Mouse (Mus musculus) yolk sac, embryonic 10.5 days (tissue): Measurements from ENCODE around the gene Dnal4.
"Not testable (repeated sequence)": the region's sequence is repeated elsewhere in the genome, so short reads cannot be mapped to it uniquely, and the experiment has no call there.

Experiments used
- DNase-seq: peaks from one replicate; pipeline ENCODE4 v3.0.0-alpha.2; 2017; ENCODE audit warnings: low spot score

Gene Dnal4

DNA sequence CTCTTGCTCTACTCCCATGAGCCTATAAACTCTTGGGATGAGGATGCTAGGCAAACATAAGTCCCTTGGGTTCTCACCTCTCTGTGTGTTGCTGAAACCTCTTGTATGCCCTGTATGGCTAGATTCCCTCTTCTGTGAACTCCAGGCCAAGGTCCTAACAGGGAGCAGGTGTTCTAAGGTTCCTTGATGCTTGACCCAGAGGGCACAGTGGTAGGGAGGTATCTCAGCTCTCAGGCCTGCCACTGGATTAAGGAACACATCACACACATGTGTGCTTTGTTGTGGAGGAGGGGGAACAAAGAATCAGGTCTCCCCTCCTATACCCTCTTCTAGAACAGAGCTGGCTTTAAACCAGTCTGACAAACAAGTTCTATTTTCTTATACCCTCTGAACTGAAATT lies at the start of gene Dnal4:
TSS of gene Dnal4 (minus strand) at position 101 of the 400 bp plus-strand sequence.
- no peak for DNase-seq

GRCm38 (mm10) chr15:79827061-79827777 lies 49.6 kb upstream of the Dnal4 start:
- DNase-seq: no peak

DNA sequence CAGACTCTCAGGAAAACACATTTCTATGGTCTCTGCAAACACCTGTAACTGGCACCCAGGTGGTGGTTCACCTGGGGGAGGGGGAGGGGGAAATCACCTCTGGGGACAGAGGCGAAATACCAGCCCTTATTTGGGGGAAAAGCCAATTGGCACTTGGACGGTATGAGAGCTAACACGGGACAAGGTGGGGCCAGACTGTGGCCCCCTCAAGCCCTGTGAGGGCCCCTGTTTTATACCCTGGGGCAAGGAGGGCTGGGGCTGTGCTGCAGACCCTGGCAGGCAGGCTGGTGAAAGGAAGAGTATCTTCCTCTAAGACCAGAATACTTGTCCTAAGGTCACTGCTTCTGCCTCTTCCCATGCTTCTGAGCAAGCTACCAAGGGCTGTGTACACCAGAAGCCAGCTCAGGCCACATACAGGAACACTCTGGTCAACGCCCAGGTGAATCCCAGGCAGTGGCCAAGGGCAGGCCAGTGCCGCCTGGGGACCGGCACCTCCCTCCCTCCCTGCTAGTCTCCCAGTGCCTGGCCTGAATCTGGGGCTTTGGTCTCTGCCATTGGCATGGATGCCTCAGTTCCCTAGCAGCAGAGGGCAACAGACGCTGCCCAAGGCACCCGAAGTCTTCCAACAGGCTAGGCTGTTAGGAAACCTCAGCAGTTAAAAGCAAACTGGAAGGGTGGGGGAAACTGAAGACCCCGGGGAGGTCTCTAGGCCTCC lies 48.7 kb upstream of the Dnal4 start:
- DNase-seq: no peak

GRCm38 (mm10) chr15:79825146-79825825 lies 47.6 kb upstream of the Dnal4 start:
- no peak for DNase-seq

DNA sequence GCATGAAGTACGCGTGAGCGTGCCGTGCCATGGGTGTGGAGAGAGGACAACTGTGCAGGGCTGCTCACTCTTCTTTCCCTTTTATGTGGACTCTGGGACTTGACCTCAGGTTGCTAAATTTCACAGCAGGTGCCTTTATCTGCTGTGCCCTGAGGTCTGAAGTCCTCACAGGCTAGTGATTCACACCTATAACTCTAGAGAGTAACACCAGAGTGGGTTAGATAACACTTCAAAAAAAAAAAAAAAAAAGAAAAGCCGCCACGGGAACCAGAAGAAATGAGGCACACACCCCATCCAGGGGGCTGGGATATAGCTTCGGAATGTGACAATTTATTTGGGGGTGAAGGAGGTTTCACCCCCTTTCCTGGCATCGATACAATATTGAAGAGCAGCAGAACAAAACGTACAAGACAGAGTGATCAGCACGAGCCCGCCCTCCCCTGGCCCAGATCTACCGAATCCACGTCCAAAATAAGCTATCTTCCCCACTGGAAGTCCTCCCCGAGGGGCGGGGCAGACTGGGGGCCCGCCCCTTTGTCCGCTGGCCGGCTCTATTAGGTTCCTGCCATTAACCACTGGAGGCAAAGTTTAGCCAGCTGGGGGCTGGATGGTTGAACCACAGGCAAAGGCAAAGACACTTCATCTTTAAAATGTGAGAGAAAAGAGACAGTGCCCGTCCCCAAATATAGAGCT lies 46.1 kb upstream of the Dnal4 start:
- no peak for DNase-seq

DNA sequence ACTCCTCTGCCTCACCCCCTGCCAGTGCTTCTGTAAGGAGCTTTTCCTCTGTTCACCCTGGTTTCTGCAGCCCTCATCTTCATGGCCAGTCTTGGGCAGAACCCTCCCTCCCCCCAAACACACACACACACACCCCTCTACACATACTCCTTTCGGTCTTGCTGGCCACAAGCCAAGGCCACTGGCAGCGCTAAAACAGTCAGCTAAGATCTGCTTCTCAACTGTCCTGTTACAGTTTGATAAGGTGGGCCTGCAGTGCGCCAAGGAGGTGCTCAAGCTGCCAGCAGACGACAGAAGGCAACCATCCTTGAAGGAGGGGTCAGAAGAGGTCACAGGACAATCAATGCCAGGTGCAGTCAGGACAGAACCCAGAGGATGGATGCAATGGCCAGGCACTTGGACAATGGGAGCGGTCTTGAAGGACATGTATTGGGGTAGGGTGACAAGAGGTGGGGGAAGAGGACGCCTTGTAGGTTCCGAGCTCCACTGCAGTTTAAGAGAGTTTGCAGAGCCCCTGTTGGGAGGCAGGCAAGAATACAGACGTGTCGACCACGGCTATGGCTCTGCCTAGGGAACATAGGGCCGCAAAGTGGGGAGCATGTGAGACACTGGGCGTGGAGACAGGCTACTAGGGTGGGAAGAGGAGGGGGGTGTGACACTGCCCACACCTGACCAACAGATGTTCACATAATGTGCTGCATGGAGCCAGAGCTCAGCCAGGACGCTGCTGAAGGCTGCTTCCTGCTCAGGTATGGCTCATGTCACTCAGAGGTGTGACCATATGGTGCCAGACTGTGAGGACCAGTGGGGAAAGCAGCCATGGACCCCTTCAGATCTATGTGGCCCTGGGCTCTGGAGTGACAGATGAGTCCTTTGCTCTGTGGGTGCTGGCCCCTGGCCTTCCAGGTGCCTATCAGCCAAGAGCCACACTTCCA lies 44.9 kb upstream of the Dnal4 start:
- DNase-seq: no peak

- DNase-seq: no peak
These were observed 40.7 kb upstream of the Dnal4 start for GRCm38 (mm10) chr15:79818325-79818724.

DNA sequence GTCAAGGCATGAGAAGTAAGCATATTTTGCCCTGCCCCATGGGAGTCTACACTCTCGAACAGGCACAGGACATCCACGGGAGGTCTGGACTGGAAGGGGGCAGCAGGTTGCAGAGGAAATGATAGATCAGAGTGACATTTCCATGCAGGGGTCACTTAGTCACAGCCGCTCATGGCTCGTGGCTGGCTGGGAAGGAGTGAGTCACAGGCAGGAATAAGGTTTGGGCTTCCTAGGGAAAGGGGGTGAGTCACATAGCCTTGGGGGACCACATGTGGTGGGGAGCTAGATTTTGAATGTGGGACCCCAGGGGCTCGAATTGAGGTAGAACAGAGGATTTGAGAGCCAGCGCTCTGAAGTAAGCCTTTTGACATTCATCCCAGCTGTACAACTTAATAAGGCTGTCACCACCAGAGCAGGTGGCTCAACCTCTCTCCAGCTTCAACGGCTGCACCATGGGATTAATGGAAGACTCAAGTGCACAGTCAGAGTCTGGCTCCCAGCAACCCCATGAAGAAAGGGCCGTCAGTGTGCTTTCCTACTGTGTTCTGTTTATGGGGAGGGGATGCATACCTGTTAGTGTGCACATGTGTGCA lies 36.1 kb upstream of the Dnal4 start:
- no peak for DNase-seq

DNA sequence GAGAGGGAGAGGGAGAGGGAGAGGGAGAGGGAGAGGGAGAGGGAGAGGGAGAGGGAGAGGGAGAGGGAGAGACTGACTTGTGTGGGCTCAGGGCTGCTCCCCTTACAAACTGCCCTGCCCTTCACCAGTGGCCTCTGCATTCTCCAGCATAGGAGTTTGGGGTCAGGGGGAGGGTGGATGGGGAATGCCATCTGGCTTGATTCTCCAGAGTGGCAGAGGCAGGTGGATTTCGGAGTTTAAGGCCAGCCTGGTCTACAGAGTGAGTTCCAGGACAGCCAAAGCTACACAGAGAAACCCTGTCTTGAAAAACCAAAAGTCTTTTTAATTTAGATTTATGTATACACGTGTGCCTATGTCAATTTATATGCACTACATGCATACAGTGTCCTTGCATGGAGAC lies 35.2 kb upstream of the Dnal4 start:
- DNase-seq: not testable (repeated sequence)

GRCm38 (mm10) chr15:79810997-79811396 lies 33.3 kb upstream of the Dnal4 start:
- DNase-seq: no peak

- DNase-seq: no peak
These were observed 32.4 kb upstream of the Dnal4 start for GRCm38 (mm10) chr15:79810061-79810460.

DNA sequence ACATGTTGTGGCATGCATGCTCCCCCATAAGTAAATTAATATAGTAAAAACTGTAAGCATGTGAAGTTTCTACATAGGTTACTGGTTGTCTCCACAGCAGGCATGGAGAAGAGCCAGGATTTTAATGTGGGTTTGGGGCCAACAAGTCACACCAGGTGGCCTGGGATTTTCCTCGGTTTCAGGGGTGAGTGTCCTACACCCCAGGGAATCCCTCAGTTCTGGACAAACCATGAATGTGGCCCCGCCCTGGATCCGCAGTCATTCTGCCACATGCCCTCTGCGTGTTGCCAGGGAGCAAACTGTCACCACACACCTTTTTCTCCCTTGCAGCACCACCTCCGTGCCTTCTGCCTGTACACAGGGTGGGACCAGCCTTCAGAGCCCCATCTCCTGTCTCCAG lies 31.0 kb upstream of the Dnal4 start:
- DNase-seq: no peak

DNA sequence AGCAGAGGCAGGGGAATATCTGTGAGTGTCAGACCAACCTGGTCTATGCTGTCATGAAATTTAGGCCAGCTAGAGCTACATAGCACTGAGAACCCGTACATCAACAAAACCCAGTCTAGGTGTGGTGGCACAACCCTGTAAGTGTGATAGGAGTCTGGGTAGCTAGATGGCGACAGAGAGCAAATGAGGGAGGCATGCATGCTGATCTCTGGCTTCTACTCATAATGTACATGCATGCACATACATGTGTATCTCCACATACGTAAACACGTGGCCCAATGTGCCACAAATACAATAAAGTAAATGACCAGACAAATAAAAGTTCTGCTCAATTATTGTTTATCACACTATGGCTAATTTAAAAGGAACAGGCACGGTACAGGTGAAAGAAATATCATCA lies 30.5 kb upstream of the Dnal4 start:
- DNase-seq: no peak

- no peak for DNase-seq
These were observed 29.4 kb upstream of the Dnal4 start for GRCm38 (mm10) chr15:79807050-79807449.

DNA sequence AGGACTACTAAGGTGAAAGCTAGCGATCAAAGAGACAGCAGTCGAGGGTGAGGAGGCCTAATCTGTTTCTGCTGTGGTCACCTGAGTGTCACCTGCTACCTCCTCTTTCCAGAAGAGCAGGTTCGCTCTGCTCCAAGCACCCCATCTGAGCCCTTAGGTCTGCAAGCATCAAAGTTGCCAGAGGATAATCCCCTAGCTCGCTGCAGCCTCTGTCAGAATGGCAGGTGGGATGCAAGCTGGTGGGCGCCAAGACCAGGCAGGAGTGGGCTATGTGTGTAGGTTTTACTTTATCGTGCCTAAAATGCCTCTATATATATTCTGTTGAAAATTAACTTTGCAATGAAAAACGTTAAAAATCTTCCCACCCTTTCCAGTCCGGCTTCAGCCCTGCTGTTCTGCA lies 27.6 kb upstream of the Dnal4 start:
- no peak for DNase-seq

- peak; percentile 26 for DNase-seq
These were observed 26.9 kb upstream of the Dnal4 start, which contains the start of gene Nptxr for GRCm38 (mm10) chr15:79804352-79805071. Gene Nptxr (minus strand): TSS chr15:79804766.

GRCm38 (mm10) chr15:79803533-79804351 lies 26.1 kb upstream of the Dnal4 start:
- peak; percentile 13 for DNase-seq

DNA sequence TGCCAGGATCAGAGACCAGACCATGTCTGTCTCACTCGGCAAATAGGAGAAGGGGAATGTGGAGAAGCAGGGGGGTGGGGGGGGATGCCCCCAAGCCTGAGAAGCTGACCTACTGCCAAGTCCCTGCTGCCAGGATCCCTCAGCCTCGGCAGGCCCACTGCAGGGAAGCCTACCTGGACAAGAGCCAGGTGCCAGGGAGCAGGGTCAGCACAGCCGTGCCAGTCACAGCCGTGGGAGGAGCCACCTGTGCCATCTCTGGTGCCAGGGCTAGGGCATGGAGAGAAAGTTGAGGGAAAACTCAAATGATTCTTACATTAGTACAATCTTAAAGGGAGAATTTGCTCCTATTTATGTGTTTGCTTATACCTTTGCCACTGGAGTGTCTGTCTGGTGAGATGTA lies 24.7 kb upstream of the Dnal4 start:
- no peak for DNase-seq

GRCm38 (mm10) chr15:79801646-79802045 lies 24.0 kb upstream of the Dnal4 start:
- DNase-seq: no peak
